Mouse (Mus musculus): Measurements from ENCODE around the gene Sh2d3c.

The Sh2d3c gene

GRCm38 (mm10) chr2:32798251-32798962, 77.6 kb downstream of the Sh2d3c start:
- DNase-seq = no peak
